Mouse (Mus musculus) embryonic fibroblast, embryonic 13.5 days (primary cell): ENCODE results near the gene Amotl1. TPM values are rescaled to one million over a fixed set of nuclear protein-coding genes. Genes with fewer than 3 reads are reported as not detected.
A peak's percentile ranks its signal among the peaks of the same experiment; 100 is the strongest.
"Not testable (repeated sequence)": the region's sequence is repeated elsewhere in the genome, so short reads cannot be mapped to it uniquely, and the experiment has no call there.

Experiments
- H3K27ac ChIP-seq: 2 replicates; pipeline ENCODE4 v1.5.1; 2012; ENCODE audit warnings: low read length, control low read depth, inconsistent platforms; ENCODE audit not compliant: insufficient read depth
- H3K4me1 ChIP-seq: 2 replicates; pipeline ENCODE4 v1.6.1; 2011; ENCODE audit warnings: low read length; ENCODE audit not compliant: control insufficient read depth, insufficient read depth
- H3K4me3 ChIP-seq: 2 replicates; pipeline ENCODE4 v1.5.1; 2011; ENCODE audit warnings: mild to moderate bottlenecking, control low read depth, low read length; ENCODE audit not compliant: insufficient read depth
- CTCF ChIP-seq: IDR thresholded peaks from 2 replicates; pipeline ENCODE4 v1.5.1; 2011; ENCODE audit warnings: mild to moderate bottlenecking, control low read depth, low read length, moderate library complexity, borderline replicate concordance; ENCODE audit not compliant: insufficient read depth
- POLR2A ChIP-seq: IDR thresholded peaks from 2 replicates; pipeline ENCODE4 v1.6.1; 2011; ENCODE audit warnings: low read depth, mild to moderate bottlenecking, control low read depth, low read length, moderate library complexity
- polyA plus RNA-seq: library from polyadenylated mRNA; stranded (reverse); fragments of >200 nt; gene quantifications from 2 replicates; pipeline ENCODE4 v1.2.4, GENCODE M21; 2011; ENCODE audit warnings: low read depth; ENCODE audit not compliant: missing spikeins, insufficient read length

Gene Amotl1
- polyA plus RNA-seq, 1 experiment, result 63.1 TPM

GRCm38 (mm10) chr9:14590666-14591065 lies 54.2 kb downstream of the Amotl1 start:
- Histone ChIP-seq H3K4me3 (no peak overlapping the region), H3K4me1 (peaks cover 39% of the 10 kb centered on the region), H3K27ac (no peak overlapping the region)
- no peak for TF ChIP-seq POLR2A
- TF ChIP-seq CTCF, result no peak

DNA sequence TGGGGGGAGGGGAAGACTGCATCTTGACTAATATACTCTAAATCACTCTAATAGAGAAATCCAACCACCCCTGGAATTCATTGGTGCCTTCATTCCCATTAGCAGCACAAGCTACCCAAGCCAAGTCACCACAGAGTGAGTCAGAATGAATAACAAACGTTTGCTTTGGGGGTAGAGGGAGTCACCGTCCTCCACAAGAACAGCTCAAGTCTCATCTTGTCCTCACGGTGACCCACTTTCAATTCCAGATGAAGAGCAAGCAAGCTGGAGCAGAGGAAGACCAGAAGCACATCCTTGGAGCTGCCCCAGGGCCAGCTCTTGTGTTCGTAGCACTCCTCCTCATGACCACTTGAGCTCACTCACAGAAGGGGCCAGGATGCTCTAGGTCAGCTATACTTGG lies 56.2 kb downstream of the Amotl1 start:
- peak overlapping the region; percentile 7 for H3K27ac ChIP-seq
- no peak overlapping the region for H3K4me3 ChIP-seq
- H3K4me1 ChIP-seq, result peaks cover 45% of the 10 kb centered on the region
- TF ChIP-seq POLR2A, result no peak
- no peak for TF ChIP-seq CTCF

DNA sequence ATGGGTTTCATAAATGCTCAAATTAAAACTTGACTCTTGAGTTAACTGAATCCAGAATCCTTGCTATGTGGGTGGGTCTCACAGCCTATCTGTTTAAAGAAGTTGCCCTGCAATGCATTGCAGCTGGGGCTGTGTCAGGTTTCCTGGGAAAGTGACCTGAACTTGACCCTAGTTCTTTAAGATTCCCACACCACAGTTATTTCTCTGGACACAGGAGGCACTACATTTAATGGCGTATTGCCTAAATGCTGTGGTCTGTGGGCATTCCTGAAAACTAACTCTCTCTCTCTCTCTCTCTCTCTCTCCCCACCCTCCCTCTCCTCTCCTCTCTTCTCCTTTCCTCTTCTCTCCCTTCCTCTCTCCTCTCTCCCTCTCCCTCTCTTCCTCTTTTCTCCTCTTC lies 59.2 kb downstream of the Amotl1 start:
- no peak for TF ChIP-seq POLR2A
- TF ChIP-seq CTCF, result no peak
- Histone ChIP-seq H3K4me3 (no peak overlapping the region), H3K27ac (peak overlapping the region; percentile 57), H3K4me1 (peaks cover 44% of the 10 kb centered on the region)

- Histone ChIP-seq H3K4me1 (peaks cover 3% of the 10 kb centered on the region; the same call in 1 of the 2 replicates), H3K27ac (no peak overlapping the region), H3K4me3 (no peak overlapping the region)
- TF ChIP-seq POLR2A, result no peak
- TF ChIP-seq CTCF, result no peak
These were observed 65.9 kb downstream of the Amotl1 start for GRCm38 (mm10) chr9:14578960-14579359.

DNA sequence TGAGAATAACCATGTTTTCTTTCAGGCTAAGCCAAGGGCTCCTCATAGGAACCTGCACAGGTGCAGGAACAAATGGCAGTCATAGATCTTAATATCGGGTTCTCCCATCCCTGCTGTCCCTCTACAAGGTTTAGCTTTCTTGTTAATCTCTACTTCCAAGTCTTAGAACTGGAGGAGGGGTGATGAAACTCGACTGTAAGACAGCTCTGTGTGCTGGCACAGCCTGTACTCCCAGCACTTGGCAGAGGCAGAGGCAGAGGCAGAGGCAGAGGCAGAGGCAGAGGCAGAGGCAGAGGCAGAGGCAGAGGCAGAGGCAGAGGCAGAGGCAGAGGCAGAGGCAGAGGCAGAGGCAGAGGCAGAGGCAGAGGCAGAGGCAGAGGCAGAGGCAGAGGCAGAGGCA lies 68.5 kb downstream of the Amotl1 start:
- H3K4me1 ChIP-seq, H3K27ac ChIP-seq, H3K4me3 ChIP-seq: not testable (repeated sequence)

GRCm38 (mm10) chr9:14574760-14575399 lies 70.0 kb downstream of the Amotl1 start:
- Histone ChIP-seq H3K4me3 (no peak overlapping the region), H3K27ac (no peak overlapping the region), H3K4me1 (peaks cover 3% of the 10 kb centered on the region; the same call in 1 of the 2 replicates)
- TF ChIP-seq CTCF, result no peak
- no peak for TF ChIP-seq POLR2A

DNA sequence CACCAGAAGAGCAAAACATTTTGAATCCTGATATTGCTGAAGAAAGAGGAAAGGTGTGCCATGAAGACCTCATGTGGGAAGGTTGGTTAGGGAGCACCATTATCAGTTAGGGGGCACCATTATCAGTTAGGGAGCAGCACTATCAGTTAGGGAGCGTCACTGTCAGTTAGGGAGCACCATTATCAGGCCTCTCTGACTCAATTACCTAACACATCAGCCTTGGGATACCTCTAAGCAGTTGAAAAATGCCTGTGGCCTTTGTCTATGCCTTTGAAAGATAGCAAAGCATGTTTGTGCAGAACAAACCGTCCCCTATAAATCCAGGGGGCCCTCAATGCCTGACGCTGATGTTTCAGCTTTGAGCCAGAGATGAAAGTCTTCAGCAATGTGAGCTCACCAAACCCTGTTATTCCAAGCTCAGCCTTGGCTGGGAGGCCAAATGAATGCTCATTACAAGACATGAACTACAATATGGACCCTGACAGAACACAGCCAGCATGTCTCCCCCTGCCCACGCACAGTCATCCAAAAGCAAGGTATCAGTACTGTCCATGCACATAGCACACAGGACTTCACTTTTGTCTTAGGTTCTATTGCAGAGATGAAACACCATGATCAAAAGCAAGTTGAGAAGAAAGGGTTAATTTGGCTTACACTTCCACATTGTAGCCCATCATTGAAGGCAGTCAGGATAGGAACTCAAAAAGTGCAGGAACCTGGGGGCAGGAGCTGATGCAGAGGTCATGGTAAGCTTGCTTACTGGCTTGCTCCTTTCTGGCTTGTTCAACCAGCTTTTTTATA lies 75.5 kb downstream of the Amotl1 start:
- H3K27ac ChIP-seq, result no peak overlapping the region

DNA sequence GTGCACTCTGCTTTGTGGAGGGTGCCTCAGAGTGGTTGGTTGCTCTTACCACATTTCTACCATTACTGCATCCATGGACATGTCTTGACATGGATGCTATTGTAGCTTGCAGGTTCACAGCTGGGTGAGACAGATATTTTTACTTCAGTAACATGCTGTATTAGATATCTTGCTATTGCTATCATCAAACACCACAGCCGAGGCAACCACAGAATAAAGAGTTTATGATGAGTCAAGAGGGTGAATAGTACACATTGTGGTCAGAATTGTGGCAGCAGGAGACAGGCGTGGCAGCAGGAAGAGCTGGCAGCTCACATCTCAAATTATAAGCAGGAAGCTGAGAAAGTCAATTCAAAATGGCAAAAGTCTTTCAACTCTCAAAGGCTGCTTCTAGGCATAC lies 76.4 kb downstream of the Amotl1 start:
- Histone ChIP-seq H3K4me1 (0 out of 2 replicates have a peak, but pooled peaks cover 9% of the 10 kb centered on the region), H3K27ac (no peak overlapping the region), H3K4me3 (no peak overlapping the region)
- no peak for TF ChIP-seq POLR2A
- TF ChIP-seq CTCF, result no peak

More for the DNA sequence above, 75.5 kb downstream of the Amotl1 start:
- H3K4me3 ChIP-seq, result no peak overlapping the region
- TF ChIP-seq POLR2A (no peak), CTCF (no peak)
- 0 out of 2 replicates have a peak, but pooled peaks cover 9% of the 10 kb centered on the region for H3K4me1 ChIP-seq

- no peak overlapping the region for H3K27ac ChIP-seq
- peaks cover 26% of the 10 kb centered on the region; the same call in 1 of the 2 replicates for H3K4me1 ChIP-seq
- no peak overlapping the region for H3K4me3 ChIP-seq
- TF ChIP-seq CTCF (no peak), POLR2A (no peak)
These were observed 80.4 kb downstream of the Amotl1 start for GRCm38 (mm10) chr9:14564486-14564885.

GRCm38 (mm10) chr9:14563351-14563750 lies 81.5 kb downstream of the Amotl1 start:
- Histone ChIP-seq H3K4me1 (peaks cover 20% of the 10 kb centered on the region; the same call in 1 of the 2 replicates), H3K4me3 (no peak overlapping the region), H3K27ac (no peak overlapping the region)
- no peak for TF ChIP-seq CTCF
- no peak for TF ChIP-seq POLR2A

GRCm38 (mm10) chr9:14560545-14560944 lies 84.3 kb downstream of the Amotl1 start:
- TF ChIP-seq CTCF (no peak), POLR2A (no peak)
- no peak overlapping the region for H3K4me3 ChIP-seq
- H3K4me1 ChIP-seq, result peaks cover 18% of the 10 kb centered on the region; the same call in 1 of the 2 replicates
- no peak overlapping the region for H3K27ac ChIP-seq
